Mouse (Mus musculus) left cerebral cortex, adult 18-20 months (tissue): ENCODE results near the gene Rab44. TPM values are rescaled to one million over a fixed set of nuclear protein-coding genes. Genes with fewer than 3 reads are reported as not detected.

Experiments
- total RNA-seq, 2 experiments: library from RNA; stranded (reverse); gene quantifications; 2 replicates each; pipeline ENCODE4 v1.2.3; 2021

The Rab44 gene
- total RNA-seq, 2 experiments from 2014 or later = not detected

Other genes with a start within 250 kb of the Rab44 start
- gene 4930539E08Rik, start 198.8 kb upstream of the Rab44 start, total RNA-seq = 10 to 100 TPM in 1 of 2 experiments, 1 to 10 TPM in 1; 8.6 to 10.7 TPM
- gene Pxt1, start 170.3 kb upstream of the Rab44 start, total RNA-seq = not detected
- gene Kctd20, start 162.2 kb upstream of the Rab44 start, total RNA-seq = 10 to 100 TPM; 67.7 to 71.2 TPM
- gene Stk38, start 106.2 kb upstream of the Rab44 start, total RNA-seq = 10 to 100 TPM; 43.2 to 45.8 TPM
- gene Srsf3, start 81.5 kb upstream of the Rab44 start, total RNA-seq = 100 to 1,000 TPM; 124 to 130 TPM
- 10 to 100 TPM; 35.1 to 57.4 TPM for gene Cdkn1a, start 23.2 kb upstream of the Rab44 start, total RNA-seq
- gene Cpne5, start 124.0 kb downstream of the Rab44 start, total RNA-seq = 100 to 1,000 TPM; 161 to 173 TPM
- gene Ppil1, start 150.0 kb downstream of the Rab44 start, total RNA-seq = 10 to 100 TPM; 17.9 to 19.3 TPM
- 100 to 1,000 TPM in 1 of 2 experiments, 10 to 100 TPM in 1; 95.0 to 100 TPM for gene BC004004, start 154.6 kb downstream of the Rab44 start, total RNA-seq
- gene Pi16, start 203.5 kb downstream of the Rab44 start, total RNA-seq = 1 to 10 TPM; 1.4 to 2.0 TPM
- 100 to 1,000 TPM; 592 to 615 TPM for gene Mtch1, start 233.8 kb downstream of the Rab44 start, total RNA-seq
- 1 to 10 TPM; 5.0 to 6.0 TPM for gene Fgd2, start 246.8 kb downstream of the Rab44 start, total RNA-seq